Mouse (Mus musculus): ENCODE results near the gene Aamp.

DNA sequence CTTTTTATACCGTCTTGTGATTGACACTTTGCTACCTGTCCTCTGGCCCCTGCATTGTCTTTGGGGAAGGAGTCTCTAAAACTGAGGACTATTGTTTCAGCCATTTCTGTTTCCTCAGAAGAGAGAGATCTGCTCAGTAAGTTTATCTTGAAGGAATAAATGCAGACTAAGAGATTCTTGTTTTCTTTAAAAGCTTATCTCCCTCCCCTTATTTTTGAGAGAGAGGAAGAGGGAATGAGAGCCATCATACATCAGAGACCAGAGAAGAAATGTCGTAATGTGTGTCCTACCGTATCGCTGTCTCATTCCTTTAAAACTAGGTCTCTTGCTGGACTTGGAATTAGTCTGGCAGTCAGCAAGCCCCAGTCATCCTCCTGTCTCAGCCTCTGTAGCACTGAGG is 43.7 kb downstream of the Aamp start:
- TF ChIP-seq CTCF (IDR thresholded peaks at IDR 0.05; ENCODE audit: borderline replicate concordance, control insufficient read depth, extremely low read depth, insufficient read depth, low read length, poor library complexity) (no peak), POLR2A (IDR thresholded peaks at IDR 0.05; ENCODE audit: control insufficient read depth, extremely low read depth, insufficient read depth, low read length, poor library complexity) (no peak)

Measured in thymus, adult 2 months (tissue).